9 mouse cellular contexts compared by ENCODE assay signal in genomic region chr9:77802461-77802860, GRCm38 (mm10). TPM values are rescaled to one million over a fixed set of nuclear protein-coding genes. Genes with fewer than 3 reads are reported as not detected.
DNase-seq lines count a peak whose midpoint lies in the region; ATAC-seq and TF ChIP-seq lines count a peak whose summit lies in the region.
"Had no signal": no experiment of that assay in that cellular context is flagged by ENCODE, and none has a peak within 500 bp of the region (broad histone marks: within the 10 kb centered on the region; RNA-seq: fewer than 3 reads in every experiment).

No protein-coding gene starts in this region.

- no peaks in the 10 kb centered on the region for H3K36me3 ChIP-seq in intestine, postnatal 0 days (ENCODE audit: control insufficient read depth, insufficient read depth)
- no peaks in the 10 kb centered on the region for H3K36me3 ChIP-seq in intestine, embryonic 15.5 days
- H3K36me3 ChIP-seq in testis, adult 2 months (ENCODE audit: control insufficient read depth, insufficient read depth, low read length): no peaks in the 10 kb centered on the region
- H3K36me3 ChIP-seq in limb, embryonic 11.5 days (ENCODE audit: control insufficient read depth, insufficient read depth, low read length): no peaks in the 10 kb centered on the region
- H3K36me3 ChIP-seq: liver, embryonic 13.5 days had no signal

- H3K27me3 ChIP-seq in intestine, postnatal 0 days (replicated peaks; ENCODE audit: control insufficient read depth, insufficient read depth, low read length): no peaks in the 10 kb centered on the region
- no peaks in the 10 kb centered on the region for H3K27me3 ChIP-seq in intestine, embryonic 15.5 days (replicated peaks)
- H3K27me3 ChIP-seq in testis, adult 2 months (ENCODE audit: control insufficient read depth, insufficient read depth, low read length): no peaks in the 10 kb centered on the region
- no peaks in the 10 kb centered on the region for H3K27me3 ChIP-seq in limb, embryonic 11.5 days (ENCODE audit: control insufficient read depth, insufficient read depth, low read length)
- H3K27me3 ChIP-seq: liver, embryonic 13.5 days had no signal

- H3K4me2 ChIP-seq in intestine, postnatal 0 days (replicated peaks; ENCODE audit: low read depth): no peak overlapping the region
- no peak overlapping the region for H3K4me2 ChIP-seq in intestine, embryonic 15.5 days (replicated peaks)
- no peak overlapping the region for H3K4me2 ChIP-seq in limb, embryonic 11.5 days (ENCODE audit: low read depth, severe bottlenecking)
- H3K4me2 ChIP-seq: liver, embryonic 13.5 days had no signal

- H3K4me3 ChIP-seq in intestine, postnatal 0 days (ENCODE audit: low read depth, low read length): no peak overlapping the region
- no peak overlapping the region for H3K4me3 ChIP-seq in intestine, embryonic 15.5 days (replicated peaks)
- no peak overlapping the region for H3K4me3 ChIP-seq in testis, adult 2 months (ENCODE audit: control insufficient read depth, low read depth, low read length)
- no peak overlapping the region for H3K4me3 ChIP-seq in bone marrow, adult 2 months (replicated peaks; ENCODE audit: control insufficient read depth, low read depth, low read length)
- no peak overlapping the region for H3K4me3 ChIP-seq in limb, embryonic 11.5 days (ENCODE audit: low read depth, low read length)
- H3K4me3 ChIP-seq: liver, embryonic 13.5 days had no signal

- H3K27ac ChIP-seq in intestine, postnatal 0 days (ENCODE audit: low read depth, low read length): no peak overlapping the region
- no peak overlapping the region for H3K27ac ChIP-seq in intestine, embryonic 15.5 days
- H3K27ac ChIP-seq in testis, adult 2 months (ENCODE audit: control insufficient read depth, insufficient read depth, low read depth, low read length): no peak overlapping the region
- H3K27ac ChIP-seq in bone marrow, adult 2 months (ENCODE audit: control insufficient read depth, insufficient read depth, low read depth, low read length, poor library complexity): no peak overlapping the region
- H3K27ac ChIP-seq in limb, embryonic 11.5 days (replicated peaks; ENCODE audit: low read depth, low read length): no peak overlapping the region
- H3K27ac ChIP-seq: liver, embryonic 13.5 days had no signal

- no peaks in the 10 kb centered on the region for H3K4me1 ChIP-seq in intestine, postnatal 0 days (replicated peaks; ENCODE audit: control insufficient read depth, insufficient read depth, low read length)
- H3K4me1 ChIP-seq in intestine, embryonic 15.5 days (replicated peaks): 0 out of 2 replicates have a peak, but pooled peaks cover 7% of the 10 kb centered on the region
- no peaks in the 10 kb centered on the region for H3K4me1 ChIP-seq in testis, adult 2 months (ENCODE audit: control insufficient read depth, insufficient read depth, low read length)
- no peaks in the 10 kb centered on the region for H3K4me1 ChIP-seq in bone marrow, adult 2 months (ENCODE audit: control insufficient read depth, insufficient read depth, low read length)
- H3K4me1 ChIP-seq in limb, embryonic 11.5 days (ENCODE audit: control insufficient read depth, insufficient read depth, low read length): no peaks in the 10 kb centered on the region

- TF ChIP-seq CTCF in intestine, postnatal 0 days (IDR thresholded peaks at IDR 0.05; ENCODE audit: low read depth): peak; percentile 70
- TF ChIP-seq CTCF in testis, adult 2 months (IDR thresholded peaks at IDR 0.05; ENCODE audit: control insufficient read depth, insufficient read depth, insufficient replicate concordance, low read depth, low read length): peak; percentile 43; the same call in 1 of the 2 replicates
- TF ChIP-seq CTCF in bone marrow, adult 2 months (IDR thresholded peaks at IDR 0.05; ENCODE audit: control insufficient read depth, insufficient read depth, low read length): peak; percentile 57

- no peaks in the 10 kb centered on the region for H3K9me3 ChIP-seq in intestine, postnatal 0 days (ENCODE audit: control insufficient read depth)
- no peaks in the 10 kb centered on the region for H3K9me3 ChIP-seq in intestine, embryonic 15.5 days
- H3K9me3 ChIP-seq in limb, embryonic 11.5 days (ENCODE audit: control insufficient read depth, low read length): no peaks in the 10 kb centered on the region
- H3K9me3 ChIP-seq: liver, embryonic 13.5 days had no signal

- no peak for DNase-seq in testis, postnatal 14 days (ENCODE audit: low spot score)
- DNase-seq in limb, embryonic 11.5 days (ENCODE audit: low spot score): peak; percentile 39
- DNase-seq in thymus, postnatal 0 days (ENCODE audit: low spot score): peak; percentile 59
- DNase-seq: liver, embryonic 13.5 days had no signal

- WGBS in intestine, postnatal 0 days: 58% methylated on average over 7 of the region's 7 CpGs
- 61% methylated on average over 7 of the region's 7 CpGs for WGBS in intestine, embryonic 15.5 days
- 59% methylated on average over 7 of the region's 7 CpGs for WGBS in bone marrow, adult 2 months
- 54% methylated on average over 7 of the region's 7 CpGs for WGBS in limb, embryonic 11.5 days

- no peak for TF ChIP-seq POLR2A in testis, adult 2 months (IDR thresholded peaks at IDR 0.05; ENCODE audit: control insufficient read depth, low read depth, low read length)
- no peak for TF ChIP-seq POLR2A in bone marrow, adult 2 months (IDR thresholded peaks at IDR 0.05; ENCODE audit: borderline replicate concordance, control insufficient read depth, low read depth, low read length)

- ATAC-seq in intestine, postnatal 0 days: no peak
- ATAC-seq in intestine, embryonic 15.5 days: no peak
- ATAC-seq in limb, embryonic 11.5 days (ENCODE audit: insufficient number of reproducible peaks, low FRiP score, low TSS enrichment, low read depth): no peak
- ATAC-seq in megakaryocyte-erythroid progenitor cell, adult 5-6 weeks (replicated peaks; ENCODE audit: low FRiP score, low TSS enrichment, poor library complexity, severe bottlenecking): no peak

- H3K9ac ChIP-seq in intestine, postnatal 0 days (ENCODE audit: low read depth, low read length): no peak overlapping the region
- H3K9ac ChIP-seq in intestine, embryonic 15.5 days: no peak overlapping the region
- no peak overlapping the region for H3K9ac ChIP-seq in limb, embryonic 11.5 days (ENCODE audit: low read length)
- H3K9ac ChIP-seq: liver, embryonic 13.5 days had no signal

RNA-seq across cellular contexts. Expression of gene Gclc, which starts 48.1 kb away (rescaled TPM):
- 12.9 and 19.6 TPM in 2 replicates for polyA plus RNA-seq in intestine, postnatal 0 days (2015; fragmentation: Nextera tagmentation; extraction: Ambion mirVana)
- polyA plus RNA-seq in intestine, embryonic 15.5 days (2015; fragmentation: Nextera tagmentation; extraction: Ambion mirVana): 13.0 and 13.5 TPM in 2 replicates
- polyA plus RNA-seq in testis, adult 2 months (2012; rRNA removed): 11.1 and 12.9 TPM in 2 replicates
- polyA plus RNA-seq in bone marrow, adult 2 months (2011; ENCODE audit: insufficient read depth, insufficient read length, low replicate concordance, missing spikeins): 39.7 and 42.6 TPM in 2 replicates
- polyA plus RNA-seq in limb, embryonic 11.5 days (2014; fragmentation: Nextera tagmentation; extraction: Ambion mirVana): 12.3 and 14.4 TPM in 2 replicates
- polyA plus RNA-seq in thymus, postnatal 0 days (2015; fragmentation: Nextera tagmentation; extraction: Ambion mirVana): 16.4 and 18.5 TPM in 2 replicates
- total RNA-seq in megakaryocyte-erythroid progenitor cell, adult 5-6 weeks (2014; fragmentation: Nextera tagmentation): 73.3 and 88.4 TPM in 2 replicates
- 74.4 and 85.9 TPM in 2 replicates for total RNA-seq in megakaryocyte-erythroid progenitor cell, adult 5-6 weeks (2017)
